Mouse (Mus musculus) liver, adult 2 months (tissue): Measurements from ENCODE around the gene Rpusd2. TPM values are rescaled to one million over a fixed set of nuclear protein-coding genes. Genes with fewer than 3 reads are reported as not detected.

Experiments
- DNase-seq: peaks from one replicate; pipeline ENCODE4 v3.0.0-alpha.2; 2011; ENCODE audit warnings: low read depth, low spot score; ENCODE audit errors: extremely low read depth
- H3K27ac ChIP-seq: fragments of 200-500 bp; replicated peaks from 2 replicates; pipeline ENCODE4 v1.5.1; 2012; ENCODE audit warnings: low read depth, mild to moderate bottlenecking, control low read depth, inconsistent platforms, low read length; ENCODE audit not compliant: insufficient read depth
- H3K27me3 ChIP-seq: fragments of 200-500 bp; 2 replicates; pipeline ENCODE4 v1.6.1; 2012; ENCODE audit warnings: mild to moderate bottlenecking, moderate library complexity, low read length, inconsistent platforms; ENCODE audit not compliant: control insufficient read depth, insufficient read depth
- H3K36me3 ChIP-seq: fragments of 200-500 bp; 2 replicates; pipeline ENCODE4 v1.6.1; 2012; ENCODE audit warnings: low read length, inconsistent platforms; ENCODE audit not compliant: control insufficient read depth, insufficient read depth
- H3K4me1 ChIP-seq: fragments of 200-500 bp; 2 replicates; pipeline ENCODE4 v1.6.1; 2011; ENCODE audit warnings: low read length; ENCODE audit not compliant: control insufficient read depth, insufficient read depth
- H3K4me3 ChIP-seq: fragments of 200-500 bp; 2 replicates; pipeline ENCODE4 v1.5.1; 2011; ENCODE audit warnings: low read depth, mild to moderate bottlenecking, control low read depth, low read length, moderate library complexity; ENCODE audit not compliant: insufficient read depth
- H3K79me2 ChIP-seq: fragments of 200-500 bp; 2 replicates; pipeline ENCODE4 v1.6.1; 2012; ENCODE audit warnings: inconsistent platforms, mild to moderate bottlenecking, low read length, moderate library complexity; ENCODE audit not compliant: control insufficient read depth, insufficient read depth
- H3K9ac ChIP-seq: fragments of 200-500 bp; 2 replicates; pipeline ENCODE4 v1.6.1; 2012; ENCODE audit warnings: low read depth, mild to moderate bottlenecking, control low read depth, inconsistent platforms, low read length
- CTCF ChIP-seq: fragments of 200-500 bp; IDR thresholded peaks from 2 replicates; pipeline ENCODE4 v1.5.1; 2011; ENCODE audit warnings: low read depth, low read length, control low read depth
- POLR2A ChIP-seq: fragments of 200-500 bp; IDR thresholded peaks from 2 replicates; pipeline ENCODE4 v1.6.1; 2011; ENCODE audit warnings: low read length, control low read depth; ENCODE audit not compliant: insufficient read depth; ENCODE audit errors: extremely low read depth
- WGBS: fragments of 180-500 bp; shearing (Covaris S2); methylation state at CpG from one replicate; pipeline ENCODE4 v1.1.7; 2018; 5-methylcytosine and 5-hydroxymethylcytosine counted together
- polyA plus RNA-seq: library from polyadenylated mRNA; depleted of rRNA; stranded (reverse); fragments of >200 nt; gene quantifications from 2 replicates; pipeline ENCODE4 v1.2.3, GENCODE M21; 2012; rRNA removed
- total RNA-seq: library from RNA; depleted of rRNA; stranded (reverse); fragments of >200 nt; gene quantifications from 2 replicates; pipeline ENCODE4 v1.2.3, GENCODE M21; 2014; rRNA removed

The Rpusd2 gene
- total and polyA plus RNA-seq, 2 experiments = 2.3 to 3.0 TPM

GRCm38 (mm10) chr2:119060139-119060538, 25.5 kb downstream of the Rpusd2 start:
- Histone ChIP-seq H3K27ac (no peak overlapping the region), H3K36me3 (no peaks in the 10 kb centered on the region), H3K79me2 (no peaks in the 10 kb centered on the region), H3K4me3 (no peak overlapping the region), H3K4me1 (no peaks in the 10 kb centered on the region), H3K9ac (no peak overlapping the region), H3K27me3 (no peaks in the 10 kb centered on the region)
- no peak for DNase-seq
- WGBS = 96% methylated on average over 2 of the region's 2 CpGs
- no peak for TF ChIP-seq CTCF
- TF ChIP-seq POLR2A = no peak

- no peaks in the 10 kb centered on the region for H3K27me3 ChIP-seq
- H3K36me3 ChIP-seq = no peaks in the 10 kb centered on the region
- H3K4me1 ChIP-seq = no peaks in the 10 kb centered on the region
- WGBS = 92% methylated on average over 4 of the region's 4 CpGs
- no peak overlapping the region for H3K27ac ChIP-seq
- no peak for DNase-seq
- no peak overlapping the region for H3K9ac ChIP-seq
- TF ChIP-seq POLR2A (no peak), CTCF (no peak)
- no peak overlapping the region for H3K4me3 ChIP-seq
- H3K79me2 ChIP-seq = no peaks in the 10 kb centered on the region
Measured at GRCm38 (mm10) chr2:119072397-119072796, 37.8 kb downstream of the Rpusd2 start.

GRCm38 (mm10) chr2:119086156-119086555, 51.6 kb downstream of the Rpusd2 start:
- no peak for DNase-seq
- H3K27ac ChIP-seq = no peak overlapping the region
- H3K4me1 ChIP-seq = no peaks in the 10 kb centered on the region
- H3K4me3 ChIP-seq = no peak overlapping the region
- TF ChIP-seq POLR2A (no peak), CTCF (no peak)
- H3K79me2 ChIP-seq = no peaks in the 10 kb centered on the region
- no peaks in the 10 kb centered on the region for H3K27me3 ChIP-seq
- no peak overlapping the region for H3K9ac ChIP-seq
- WGBS = 91% methylated on average over 2 of the region's 2 CpGs
- H3K36me3 ChIP-seq = no peaks in the 10 kb centered on the region

Other genes starting within 250 kb of the Rpusd2 start
- 0.83 and 2.7 TPM in 2 replicates for gene Knstrn, start 220.8 kb upstream of the Rpusd2 start, total RNA-seq
- 0.11 and 0.22 TPM in 2 replicates for gene Knstrn, start 220.8 kb upstream of the Rpusd2 start, polyA plus RNA-seq
- 127 and 146 TPM in 2 replicates for gene Ivd, start 172.8 kb upstream of the Rpusd2 start, total RNA-seq
- 146 and 216 TPM in 2 replicates for gene Ivd, start 172.8 kb upstream of the Rpusd2 start, polyA plus RNA-seq
- 2.3 and 3.1 TPM in 2 replicates for gene Bahd1, start 134.4 kb upstream of the Rpusd2 start, total RNA-seq
- 5.8 and 6.3 TPM in 2 replicates for gene Bahd1, start 134.4 kb upstream of the Rpusd2 start, polyA plus RNA-seq
- 0.55 and 1.2 TPM in 2 replicates for gene Chst14, start 108.3 kb upstream of the Rpusd2 start, total RNA-seq
- gene Chst14, start 108.3 kb upstream of the Rpusd2 start, polyA plus RNA-seq = 1.8 and 2.0 TPM in 2 replicates
- 5.1 and 5.3 TPM in 2 replicates for gene Ccdc32, start 5.4 kb upstream of the Rpusd2 start, total RNA-seq
- gene Ccdc32, start 5.4 kb upstream of the Rpusd2 start, polyA plus RNA-seq = 3.0 and 3.1 TPM in 2 replicates
- gene Knl1, start 12.3 kb downstream of the Rpusd2 start, total RNA-seq = 0.28 and 0.67 TPM in 2 replicates
- gene Knl1, start 12.3 kb downstream of the Rpusd2 start, polyA plus RNA-seq = not detected in 2 replicates
- 0.65 and 1.5 TPM in 2 replicates for gene Rad51, start 78.0 kb downstream of the Rpusd2 start, total RNA-seq
- gene Rad51, start 78.0 kb downstream of the Rpusd2 start, polyA plus RNA-seq = 0.37 and 0.51 TPM in 2 replicates
- gene Rmdn3, start 122.2 kb downstream of the Rpusd2 start, total RNA-seq = 47.7 and 63.6 TPM in 2 replicates
- 26.4 and 34.9 TPM in 2 replicates for gene Rmdn3, start 122.2 kb downstream of the Rpusd2 start, polyA plus RNA-seq
- gene Gchfr, start 133.0 kb downstream of the Rpusd2 start, total RNA-seq = 275 and 332 TPM in 2 replicates
- gene Gchfr, start 133.0 kb downstream of the Rpusd2 start, polyA plus RNA-seq = 597 and 710 TPM in 2 replicates
- not detected in 2 replicates for gene Gm14137, start 139.7 kb downstream of the Rpusd2 start, total RNA-seq
- not detected in 2 replicates for gene Gm14137, start 139.7 kb downstream of the Rpusd2 start, polyA plus RNA-seq
- 15.9 and 20.5 TPM in 2 replicates for gene Zfyve19, start 173.8 kb downstream of the Rpusd2 start, total RNA-seq
- gene Zfyve19, start 173.8 kb downstream of the Rpusd2 start, polyA plus RNA-seq = 27.2 and 28.8 TPM in 2 replicates
- 1.8 and 3.6 TPM in 2 replicates for gene Dnajc17, start 174.0 kb downstream of the Rpusd2 start, total RNA-seq
- gene Dnajc17, start 174.0 kb downstream of the Rpusd2 start, polyA plus RNA-seq = 1.5 and 2.6 TPM in 2 replicates
- gene Ppp1r14d, start 195.1 kb downstream of the Rpusd2 start, total RNA-seq = not detected in 2 replicates
- 0.11 TPM in 1 of 2 replicates, not detected in the other for gene Ppp1r14d, start 195.1 kb downstream of the Rpusd2 start, polyA plus RNA-seq
- gene Spint1, start 202.6 kb downstream of the Rpusd2 start, total RNA-seq = 0.28 and 0.54 TPM in 2 replicates
- 0.23 and 0.34 TPM in 2 replicates for gene Spint1, start 202.6 kb downstream of the Rpusd2 start, polyA plus RNA-seq
- not detected in 2 replicates for gene Rhov, start 236.5 kb downstream of the Rpusd2 start, total RNA-seq
- not detected in 2 replicates for gene Rhov, start 236.5 kb downstream of the Rpusd2 start, polyA plus RNA-seq